Mouse (Mus musculus) cerebellum, postnatal 36 days (tissue): ENCODE results near the gene Pdlim7.

Experiments
- DNase-seq, 2 experiments: peaks; one replicate each; pipeline ENCODE4 v3.0.0; 2021 to 2022; ENCODE audit warnings: mixed read lengths in 2 of 2

Pdlim7 gene

GRCm38 (mm10) chr13:55463399-55464026 is 50.0 kb downstream of the Pdlim7 start:
- no peak for DNase-seq

- no peak for DNase-seq
Measured at GRCm38 (mm10) chr13:55462965-55463364, 50.5 kb downstream of the Pdlim7 start.

- DNase-seq, result no peak
Measured at GRCm38 (mm10) chr13:55451785-55452549, 61.5 kb downstream of the Pdlim7 start.

GRCm38 (mm10) chr13:55451296-55451695 is 62.2 kb downstream of the Pdlim7 start:
- DNase-seq, result no peak

DNA sequence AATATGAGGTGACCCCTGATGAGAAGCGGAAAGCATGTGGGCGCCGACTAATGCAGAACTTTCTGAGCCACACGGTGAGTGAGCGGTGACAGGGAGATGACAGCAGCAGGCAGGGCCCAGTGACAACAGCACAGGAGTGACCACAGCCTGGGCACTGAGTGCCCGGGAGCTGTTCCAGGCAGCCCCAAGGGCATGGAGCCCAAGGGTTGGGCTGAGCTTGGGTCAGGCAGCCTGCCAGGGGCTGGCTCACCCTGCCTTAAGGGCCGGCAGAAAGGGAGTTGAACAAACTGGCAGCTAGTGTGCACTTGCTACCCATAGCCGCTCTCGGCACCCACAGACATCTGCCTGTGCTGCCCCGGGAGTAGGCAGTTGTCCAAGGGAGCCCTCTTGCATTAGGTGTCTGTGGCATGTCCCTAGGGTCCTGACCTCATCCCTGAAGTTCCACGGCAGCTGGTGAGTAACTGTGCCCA is 62.9 kb downstream of the Pdlim7 start:
- peak in 1 of 2 experiments; percentile 54 for DNase-seq

DNA sequence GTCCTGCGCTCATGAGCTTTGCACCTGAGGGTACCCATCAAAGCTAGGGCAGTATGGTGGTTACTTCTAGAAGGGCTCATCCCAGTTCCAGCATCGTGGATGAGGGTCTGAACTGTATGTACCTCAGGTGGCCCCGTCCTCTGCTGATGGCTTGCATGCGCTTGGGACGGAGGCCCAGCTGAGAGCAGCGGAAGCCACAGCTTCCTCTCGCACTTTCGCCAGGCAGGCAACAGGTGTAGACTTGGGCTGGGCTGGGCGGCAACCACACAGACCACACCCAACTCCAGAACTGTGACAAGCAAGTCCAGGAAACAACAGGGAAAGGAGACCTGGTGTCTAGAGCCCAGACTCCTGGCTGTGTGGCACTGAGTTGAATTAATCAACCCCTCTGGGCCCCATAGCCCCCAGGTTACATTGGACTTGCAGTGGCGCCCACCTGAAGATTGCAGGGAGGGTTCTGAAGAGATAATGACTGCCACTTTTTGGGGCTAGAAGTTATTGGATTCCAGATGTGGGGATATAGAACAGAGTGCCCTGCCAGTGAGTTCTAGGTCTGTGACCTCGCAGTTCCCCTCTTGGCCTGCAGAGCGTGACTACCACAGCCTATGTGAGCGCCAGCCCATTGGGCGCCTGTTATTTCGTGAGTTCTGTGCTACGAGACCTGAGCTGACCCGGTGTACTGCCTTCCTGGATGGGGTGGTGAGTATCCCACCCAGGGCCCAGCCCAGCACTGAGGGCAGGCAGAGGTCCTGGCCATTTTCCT is 63.6 kb downstream of the Pdlim7 start:
- no peak for DNase-seq

DNA sequence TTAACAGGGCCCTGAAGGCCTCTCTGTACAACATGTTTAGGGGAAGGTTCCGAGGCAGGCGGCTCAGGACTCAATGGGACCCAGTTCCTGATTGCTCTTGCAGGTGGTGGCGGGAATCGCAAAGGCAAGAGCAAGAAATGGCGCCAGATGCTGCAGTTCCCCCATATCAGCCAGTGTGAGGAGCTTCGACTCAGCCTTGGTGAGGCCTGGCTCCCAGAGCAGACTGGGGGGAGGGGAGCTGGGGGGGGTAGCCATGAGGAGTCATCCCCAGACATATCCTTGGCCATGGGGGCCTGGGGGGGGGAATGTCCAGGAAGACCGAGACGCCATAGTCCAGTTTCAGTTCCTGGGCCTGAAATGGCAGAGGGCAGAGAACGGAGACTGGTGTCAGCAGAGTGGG is 64.3 kb downstream of the Pdlim7 start:
- no peak for DNase-seq

- no peak for DNase-seq
Measured at GRCm38 (mm10) chr13:55448131-55448530, 65.3 kb downstream of the Pdlim7 start.

DNA sequence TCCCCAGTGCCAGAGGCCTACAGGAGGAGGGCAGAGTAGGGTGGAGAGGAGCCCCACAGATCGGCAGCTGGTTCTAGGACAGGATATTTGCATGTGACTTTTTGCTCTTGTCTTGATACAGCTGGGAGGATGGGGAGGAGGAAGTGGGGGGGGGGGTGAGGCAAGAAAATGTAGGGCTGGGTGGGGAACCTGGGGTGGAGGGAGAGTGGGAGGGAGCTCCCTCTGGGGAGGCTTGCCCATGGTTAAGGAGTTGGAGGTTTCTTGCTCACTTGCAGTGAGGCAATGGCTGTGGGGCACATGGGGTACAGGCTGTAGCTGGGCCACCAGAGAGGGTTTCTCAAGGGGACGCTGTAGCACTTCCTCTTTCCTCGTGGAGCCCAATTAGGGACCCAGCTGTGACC is 65.9 kb downstream of the Pdlim7 start:
- DNase-seq, result no peak

GRCm38 (mm10) chr13:55446483-55447105 is 66.9 kb downstream of the Pdlim7 start:
- DNase-seq, result no peak
